Mouse (Mus musculus) embryonic facial prominence, embryonic 14.5 days (tissue): ENCODE results near the gene Ttc7b. TPM values are rescaled to one million over a fixed set of nuclear protein-coding genes. Genes with fewer than 3 reads are reported as not detected.

ENCODE experiments used
- ATAC-seq: fragments of 200-750 bp; cut with Nextera tagmentation; 2 replicates; pipeline ENCODE4 v1.8.0; 2017; ENCODE audit warnings: low read depth, moderate number of reproducible peaks, moderate TSS enrichment
- DNase-seq: peaks from one replicate; pipeline ENCODE4 v3.0.0-alpha.2; 2015; ENCODE audit warnings: low spot score
- H3K27ac ChIP-seq: fragments of 300-500 bp; sonication (generic); replicated peaks from 2 replicates; pipeline ENCODE4 v1.5.1; 2014; ENCODE audit warnings: low read depth, mild to moderate bottlenecking, low read length, moderate library complexity
- H3K27me3 ChIP-seq: fragments of 300-500 bp; sonication (generic); replicated peaks from 2 replicates; pipeline ENCODE4 v1.6.1; 2014; ENCODE audit warnings: low read length; ENCODE audit not compliant: control insufficient read depth, insufficient read depth
- H3K36me3 ChIP-seq: fragments of 300-500 bp; sonication (generic); 2 replicates; pipeline ENCODE4 v1.6.1; 2014; ENCODE audit warnings: low read length, mixed read lengths; ENCODE audit not compliant: control insufficient read depth, insufficient read depth
- H3K4me1 ChIP-seq: fragments of 300-500 bp; sonication (generic); 2 replicates; pipeline ENCODE4 v1.6.1; 2014; ENCODE audit warnings: antibody characterized with exemption, low read length; ENCODE audit not compliant: control insufficient read depth, insufficient read depth
- H3K4me2 ChIP-seq: fragments of 300-500 bp; sonication (generic); 2 replicates; pipeline ENCODE4 v1.6.1; 2014; ENCODE audit warnings: low read depth, mild to moderate bottlenecking, low read length, moderate library complexity, mixed read lengths
- H3K4me3 ChIP-seq: fragments of 300-500 bp; sonication (generic); 2 replicates; pipeline ENCODE4 v1.5.1; 2014; ENCODE audit warnings: low read depth, mild to moderate bottlenecking, low read length
- H3K9ac ChIP-seq: fragments of 300-500 bp; sonication (generic); 2 replicates; pipeline ENCODE4 v1.6.1; 2014; ENCODE audit warnings: low read depth, mild to moderate bottlenecking, low read length, moderate library complexity, mixed read lengths
- H3K9me3 ChIP-seq: fragments of 300-500 bp; sonication (generic); 2 replicates; pipeline ENCODE4 v1.6.1; 2016; ENCODE audit warnings: low read length; ENCODE audit not compliant: control insufficient read depth
- WGBS: fragments of 180-500 bp; shearing (Covaris S2); extraction: QIAGEN DNeasy Blood & Tissue Kit; methylation state at CpG from one replicate; pipeline ENCODE4 v1.1.7; 2014; 5-methylcytosine and 5-hydroxymethylcytosine counted together
- polyA plus RNA-seq: library from polyadenylated mRNA; unstranded; fragments of >200 nt; fragmentation: Nextera tagmentation; extraction: Ambion mirVana; gene quantifications from 2 replicates; pipeline ENCODE4 v1.2.1, GENCODE M21; 2014

Gene Ttc7b
- polyA plus RNA-seq, 1 experiment from 2014 or later = 6.6 TPM

- Histone ChIP-seq H3K27ac (no peak overlapping the region), H3K4me1 (no peaks in the 10 kb centered on the region), H3K4me3 (no peak overlapping the region), H3K9me3 (no peaks in the 10 kb centered on the region), H3K9ac (no peak overlapping the region), H3K36me3 (no peaks in the 10 kb centered on the region), H3K4me2 (no peak overlapping the region), H3K27me3 (no peaks in the 10 kb centered on the region)
- DNase-seq = no peak
- WGBS = 85% methylated on average over 6 of the region's 6 CpGs
- no peak for ATAC-seq
Observed at GRCm38 (mm10) chr12:100431830-100432229, 88.8 kb downstream of the Ttc7b start.

GRCm38 (mm10) chr12:100429414-100430114, 91.1 kb downstream of the Ttc7b start:
- Histone ChIP-seq H3K27me3 (no peaks in the 10 kb centered on the region), H3K27ac (no peak overlapping the region), H3K36me3 (no peaks in the 10 kb centered on the region), H3K4me1 (no peaks in the 10 kb centered on the region), H3K9me3 (no peaks in the 10 kb centered on the region), H3K4me2 (no peak overlapping the region), H3K4me3 (no peak overlapping the region), H3K9ac (no peak overlapping the region)
- no peak for DNase-seq
- ATAC-seq = no peak
- WGBS = 88% methylated on average over 6 of the region's 6 CpGs

- WGBS = 92% methylated on average over 4 of the region's 4 CpGs
- ATAC-seq (no peak), DNase-seq (no peak)
- Histone ChIP-seq H3K9ac (no peak overlapping the region), H3K4me1 (no peaks in the 10 kb centered on the region), H3K27ac (no peak overlapping the region), H3K36me3 (no peaks in the 10 kb centered on the region), H3K4me2 (no peak overlapping the region), H3K4me3 (no peak overlapping the region), H3K9me3 (no peaks in the 10 kb centered on the region), H3K27me3 (no peaks in the 10 kb centered on the region)
Observed at GRCm38 (mm10) chr12:100428183-100428582, 92.4 kb downstream of the Ttc7b start.

- no peak overlapping the region for H3K27ac ChIP-seq
- no peaks in the 10 kb centered on the region for H3K36me3 ChIP-seq
- DNase-seq (peak; percentile 40), ATAC-seq (peak; percentile 62; the same call in 1 of the 2 replicates)
- no peaks in the 10 kb centered on the region for H3K9me3 ChIP-seq
- no peak overlapping the region for H3K9ac ChIP-seq
- no peak overlapping the region for H3K4me2 ChIP-seq
- H3K4me3 ChIP-seq = no peak overlapping the region
- H3K27me3 ChIP-seq = no peaks in the 10 kb centered on the region
- 54% methylated on average over 4 of the region's 4 CpGs for WGBS
- H3K4me1 ChIP-seq = no peaks in the 10 kb centered on the region
Observed at GRCm38 (mm10) chr12:100426212-100426611, 94.4 kb downstream of the Ttc7b start.

- no peak overlapping the region for H3K4me2 ChIP-seq
- no peaks in the 10 kb centered on the region for H3K27me3 ChIP-seq
- WGBS = 88% methylated on average over 6 of the region's 6 CpGs
- ATAC-seq (no peak), DNase-seq (no peak)
- no peaks in the 10 kb centered on the region for H3K4me1 ChIP-seq
- no peaks in the 10 kb centered on the region for H3K9me3 ChIP-seq
- H3K27ac ChIP-seq = no peak overlapping the region
- H3K4me3 ChIP-seq = no peak overlapping the region
- no peak overlapping the region for H3K9ac ChIP-seq
- no peaks in the 10 kb centered on the region for H3K36me3 ChIP-seq
Observed at GRCm38 (mm10) chr12:100425028-100425427, 95.6 kb downstream of the Ttc7b start.

- ATAC-seq = no peak
- Histone ChIP-seq H3K4me1 (no peaks in the 10 kb centered on the region), H3K4me2 (no peak overlapping the region), H3K9me3 (no peaks in the 10 kb centered on the region), H3K36me3 (no peaks in the 10 kb centered on the region), H3K27ac (no peak overlapping the region), H3K9ac (no peak overlapping the region), H3K27me3 (no peaks in the 10 kb centered on the region), H3K4me3 (no peak overlapping the region)
- DNase-seq = no peak
- 68% methylated on average over 6 of the region's 6 CpGs for WGBS
Observed at GRCm38 (mm10) chr12:100422286-100422820, 98.3 kb downstream of the Ttc7b start.

- 48% methylated on average over 6 of the region's 6 CpGs for WGBS
- no peak overlapping the region for H3K9ac ChIP-seq
- DNase-seq (peak; percentile 79), ATAC-seq (peak; percentile 74)
- H3K4me3 ChIP-seq = no peak overlapping the region
- H3K9me3 ChIP-seq = no peaks in the 10 kb centered on the region
- no peaks in the 10 kb centered on the region for H3K4me1 ChIP-seq
- H3K27me3 ChIP-seq = no peaks in the 10 kb centered on the region
- H3K27ac ChIP-seq = no peak overlapping the region
- no peaks in the 10 kb centered on the region for H3K36me3 ChIP-seq
- no peak overlapping the region for H3K4me2 ChIP-seq
Observed at GRCm38 (mm10) chr12:100421538-100421937, 99.1 kb downstream of the Ttc7b start.

GRCm38 (mm10) chr12:100420903-100421302, 99.7 kb downstream of the Ttc7b start:
- H3K4me3 ChIP-seq = no peak overlapping the region
- 83% methylated on average over 6 of the region's 6 CpGs for WGBS
- H3K27me3 ChIP-seq = no peaks in the 10 kb centered on the region
- no peak overlapping the region for H3K27ac ChIP-seq
- DNase-seq (no peak), ATAC-seq (0 out of 2 replicates have a peak, but pooled peaks have one; percentile 15)
- H3K9ac ChIP-seq = no peak overlapping the region
- H3K9me3 ChIP-seq = no peaks in the 10 kb centered on the region
- no peaks in the 10 kb centered on the region for H3K36me3 ChIP-seq
- no peaks in the 10 kb centered on the region for H3K4me1 ChIP-seq
- H3K4me2 ChIP-seq = no peak overlapping the region
